Mouse (Mus musculus) lung, adult 2 months (tissue): Measurements from ENCODE around the gene Rasgrp1.

Experiments used
- CTCF ChIP-seq: fragments of 200-500 bp; IDR thresholded peaks from 2 replicates; pipeline ENCODE4 v1.5.1; 2011; ENCODE audit warnings: mild to moderate bottlenecking, low read length, control low read depth; ENCODE audit not compliant: insufficient read depth
- POLR2A ChIP-seq: fragments of 200-500 bp; IDR thresholded peaks from 2 replicates; pipeline ENCODE4 v1.6.1; 2011; ENCODE audit warnings: low read depth, mild to moderate bottlenecking, control low read depth, low read length, borderline replicate concordance; ENCODE audit errors: extremely low read depth

GRCm38 (mm10) chr2:117364056-117364455 is 21.3 kb upstream of the Rasgrp1 start:
- TF ChIP-seq CTCF: no peak
- no peak for TF ChIP-seq POLR2A
